Mouse (Mus musculus) intestine, embryonic 16.5 days (tissue): Measurements from ENCODE around the gene Gm9736. TPM values are rescaled to one million over a fixed set of nuclear protein-coding genes. Genes with fewer than 3 reads are reported as not detected.
"Not testable (repeated sequence)": the region's sequence is repeated elsewhere in the genome, so short reads cannot be mapped to it uniquely, and the experiment has no call there.

Experiments
- ATAC-seq: fragments of 200-750 bp; cut with Nextera tagmentation; 2 replicates; pipeline ENCODE4 v1.8.0; 2017; ENCODE audit warnings: moderate TSS enrichment, moderate library complexity
- H3K27ac ChIP-seq: fragments of 300-500 bp; sonication (generic); 2 replicates; pipeline ENCODE4 v1.5.1; 2014; ENCODE audit warnings: mild to moderate bottlenecking, low read length
- H3K27me3 ChIP-seq: fragments of 300-500 bp; sonication (generic); replicated peaks from 2 replicates; pipeline ENCODE4 v1.6.1; 2014; ENCODE audit warnings: low read length, control low read depth, mixed read lengths; ENCODE audit not compliant: control insufficient read depth, insufficient read depth
- H3K36me3 ChIP-seq: fragments of 300-500 bp; sonication (generic); 2 replicates; pipeline ENCODE4 v1.6.1; 2014; ENCODE audit warnings: low read length, control low read depth; ENCODE audit not compliant: control insufficient read depth, insufficient read depth
- H3K4me1 ChIP-seq: fragments of 300-500 bp; sonication (generic); 2 replicates; pipeline ENCODE4 v1.6.1; 2014; ENCODE audit warnings: low read length, control low read depth, mixed read lengths; ENCODE audit not compliant: control insufficient read depth, insufficient read depth
- H3K4me2 ChIP-seq: fragments of 300-500 bp; sonication (generic); 2 replicates; pipeline ENCODE4 v1.6.1; 2014; ENCODE audit warnings: low read depth, low read length, control low read depth
- H3K4me3 ChIP-seq: fragments of 300-500 bp; sonication (generic); 2 replicates; pipeline ENCODE4 v1.5.1; 2014; ENCODE audit warnings: mild to moderate bottlenecking, low read length
- H3K9ac ChIP-seq: fragments of 300-500 bp; sonication (generic); 2 replicates; pipeline ENCODE4 v1.6.1; 2014; ENCODE audit warnings: low read depth, low read length
- H3K9me3 ChIP-seq: fragments of 300-500 bp; sonication (generic); 2 replicates; pipeline ENCODE4 v1.6.1; 2016; ENCODE audit warnings: low read length, control low read depth; ENCODE audit not compliant: control insufficient read depth
- WGBS: fragments of 180-500 bp; shearing (Covaris S2); extraction: QIAGEN DNeasy Blood & Tissue Kit; methylation state at CpG from one replicate; pipeline ENCODE4 v1.1.7; 2014; 5-methylcytosine and 5-hydroxymethylcytosine counted together
- polyA plus RNA-seq: library from polyadenylated mRNA; unstranded; fragments of >200 nt; fragmentation: Nextera tagmentation; extraction: Ambion mirVana; gene quantifications from 2 replicates; pipeline ENCODE4 v1.2.1, GENCODE M21; 2015

Gm9736 gene
- polyA plus RNA-seq, 1 experiment from 2014 or later: not detected

- 50% methylated on average over 1 of the region's 1 CpGs for WGBS
- not testable (repeated sequence) for H3K4me2 ChIP-seq, H3K4me3 ChIP-seq, H3K4me1 ChIP-seq, H3K9ac ChIP-seq, ATAC-seq, H3K36me3 ChIP-seq, H3K9me3 ChIP-seq, H3K27ac ChIP-seq, H3K27me3 ChIP-seq
These were observed 25.7 kb upstream of the Gm9736 start, which contains the start of gene Gm7138 for GRCm38 (mm10) chr10:77776844-77777243. TSS of gene Gm7138 (minus strand) at chr10:77776944.

GRCm38 (mm10) chr10:77772142-77772541 is 21.0 kb upstream of the Gm9736 start:
- not testable (repeated sequence) for H3K4me1 ChIP-seq, H3K9ac ChIP-seq, ATAC-seq, H3K27me3 ChIP-seq, H3K27ac ChIP-seq, H3K4me3 ChIP-seq, H3K9me3 ChIP-seq, H3K36me3 ChIP-seq, H3K4me2 ChIP-seq
- WGBS: 80% methylated on average over 1 of the region's 3 CpGs

GRCm38 (mm10) chr10:77771225-77771624 is 20.1 kb upstream of the Gm9736 start, which contains the start of gene Gm3238:
TSS of gene Gm3238 (minus strand) at chr10:77771325.
- H3K27ac ChIP-seq, H3K27me3 ChIP-seq, H3K4me1 ChIP-seq, H3K4me3 ChIP-seq, H3K36me3 ChIP-seq, H3K4me2 ChIP-seq, ATAC-seq, H3K9ac ChIP-seq, H3K9me3 ChIP-seq: not testable (repeated sequence)
- no CpG with 5 or more reads among the region's 1 CpGs for WGBS

GRCm38 (mm10) chr10:77769727-77770126 is 18.6 kb upstream of the Gm9736 start:
- no peak overlapping the region for H3K4me2 ChIP-seq
- no peak overlapping the region for H3K4me3 ChIP-seq
- no peak for ATAC-seq
- no peaks in the 10 kb centered on the region for H3K4me1 ChIP-seq
- H3K27ac ChIP-seq: no peak overlapping the region
- 85% methylated on average over 1 of the region's 1 CpGs for WGBS
- no peak overlapping the region for H3K9ac ChIP-seq
- H3K27me3 ChIP-seq: no peaks in the 10 kb centered on the region
- H3K9me3 ChIP-seq: no peaks in the 10 kb centered on the region
- H3K36me3 ChIP-seq: no peaks in the 10 kb centered on the region

- H3K4me3 ChIP-seq, ATAC-seq, H3K4me1 ChIP-seq, H3K9me3 ChIP-seq, H3K36me3 ChIP-seq, H3K27me3 ChIP-seq, H3K9ac ChIP-seq, H3K4me2 ChIP-seq, H3K27ac ChIP-seq: not testable (repeated sequence)
- no CpG with 5 or more reads among the region's 1 CpGs for WGBS
These were observed 8.4 kb upstream of the Gm9736 start, which contains the start of gene Gm3233 for GRCm38 (mm10) chr10:77759582-77759981. TSS of gene Gm3233 (minus strand) at chr10:77759682.

GRCm38 (mm10) chr10:77753448-77753847 is 2.3 kb upstream of the Gm9736 start:
- Histone ChIP-seq H3K36me3 (no peaks in the 10 kb centered on the region), H3K9me3 (no peaks in the 10 kb centered on the region), H3K9ac (no peak overlapping the region), H3K4me3 (no peak overlapping the region), H3K4me2 (no peak overlapping the region), H3K4me1 (no peaks in the 10 kb centered on the region), H3K27me3 (no peaks in the 10 kb centered on the region), H3K27ac (no peak overlapping the region)
- no peak for ATAC-seq

GRCm38 (mm10) chr10:77752312-77752711 is 1.2 kb upstream of the Gm9736 start:
- not testable (repeated sequence) for H3K27ac ChIP-seq, H3K4me1 ChIP-seq, H3K36me3 ChIP-seq, H3K9me3 ChIP-seq, H3K27me3 ChIP-seq, H3K9ac ChIP-seq, H3K4me3 ChIP-seq, ATAC-seq, H3K4me2 ChIP-seq
- WGBS: 56% methylated on average over 3 of the region's 3 CpGs

- H3K4me3 ChIP-seq, H3K36me3 ChIP-seq, H3K9ac ChIP-seq, H3K27ac ChIP-seq, H3K9me3 ChIP-seq, H3K4me2 ChIP-seq, H3K4me1 ChIP-seq, ATAC-seq, H3K27me3 ChIP-seq: not testable (repeated sequence)
- WGBS: 62% methylated on average over 1 of the region's 1 CpGs
These were observed 468 bp downstream of the Gm9736 start for GRCm38 (mm10) chr10:77750686-77751085.

GRCm38 (mm10) chr10:77741924-77742688 is 9.0 kb downstream of the Gm9736 start, which contains the start of gene Gm18596:
TSS of gene Gm18596 (minus strand) at chr10:77742638.
- 60% methylated on average over 4 of the region's 5 CpGs for WGBS
- not testable (repeated sequence) for ATAC-seq

GRCm38 (mm10) chr10:77738929-77739328 is 12.2 kb downstream of the Gm9736 start:
- H3K27me3 ChIP-seq: no peaks in the 10 kb centered on the region
- H3K9ac ChIP-seq: no peak overlapping the region
- no peaks in the 10 kb centered on the region for H3K36me3 ChIP-seq
- no peak overlapping the region for H3K4me3 ChIP-seq
- no peak overlapping the region for H3K27ac ChIP-seq
- H3K4me1 ChIP-seq: no peaks in the 10 kb centered on the region
- H3K4me2 ChIP-seq: no peak overlapping the region
- WGBS: 81% methylated on average over 4 of the region's 4 CpGs
- peaks cover 3% of the 10 kb centered on the region; the same call in 1 of the 2 replicates for H3K9me3 ChIP-seq
- ATAC-seq: no peak

More at GRCm38 (mm10) chr10:77741924-77742688, 9.0 kb downstream of the Gm9736 start, which contains the start of gene Gm18596:
- not testable (repeated sequence) for H3K27ac ChIP-seq, H3K9ac ChIP-seq, H3K27me3 ChIP-seq, H3K4me1 ChIP-seq, H3K36me3 ChIP-seq, H3K9me3 ChIP-seq, H3K4me3 ChIP-seq, H3K4me2 ChIP-seq
